Mouse (Mus musculus) activated CD4-positive, CD25-positive, alpha-beta regulatory T cell, adult 9 weeks (primary cell): ENCODE results near the gene Slc18b1. TPM values are rescaled to one million over a fixed set of nuclear protein-coding genes. Genes with fewer than 3 reads are reported as not detected.

ENCODE experiments used
- polyA plus RNA-seq: library from polyadenylated mRNA; unstranded; fragments of 100-300 nt; shearing (Covaris generic); gene quantifications from one replicate; pipeline ENCODE4 v1.2.1, GENCODE M21; 2017

Slc18b1 gene
- not detected for polyA plus RNA-seq

GRCm38 (mm10) chr10:23796551-23797503 lies at the start of gene Slc18b1:
Slc18b1 (plus strand) TSS chr10:23796986.

GRCm38 (mm10) chr10:23787062-23787821 lies 9.5 kb upstream of the Slc18b1 start, which contains the start of gene Rps12:
Rps12 (minus strand) TSS chr10:23787275.

GRCm38 (mm10) chr10:23851228-23851912 lies 54.6 kb downstream of the Slc18b1 start, which contains the start of gene Vnn3:
Vnn3 (plus strand) TSS chr10:23851462.

Other genes starting within 250 kb of the Slc18b1 start
- gene Rps12, start 9.7 kb upstream of the Slc18b1 start, polyA plus RNA-seq, result 51.6 TPM
- 0.15 TPM for gene Vnn3, start 54.5 kb downstream of the Slc18b1 start, polyA plus RNA-seq
- gene Vnn1, start 97.7 kb downstream of the Slc18b1 start, polyA plus RNA-seq, result not detected
- not detected for gene Taar1, start 123.4 kb downstream of the Slc18b1 start, polyA plus RNA-seq
- not detected for gene Taar2, start 141.6 kb downstream of the Slc18b1 start, polyA plus RNA-seq
- not detected for gene Taar3, start 152.6 kb downstream of the Slc18b1 start, polyA plus RNA-seq
- gene Taar4, start 163.5 kb downstream of the Slc18b1 start, polyA plus RNA-seq, result not detected
- not detected for gene Taar5, start 173.7 kb downstream of the Slc18b1 start, polyA plus RNA-seq
- not detected for gene Taar6, start 188.7 kb downstream of the Slc18b1 start, polyA plus RNA-seq
- not detected for gene Taar7a, start 196.5 kb downstream of the Slc18b1 start, polyA plus RNA-seq
- not detected for gene Taar7b, start 203.0 kb downstream of the Slc18b1 start, polyA plus RNA-seq
- gene Taar7d, start 230.2 kb downstream of the Slc18b1 start, polyA plus RNA-seq, result not detected
- not detected for gene Taar7e, start 240.6 kb downstream of the Slc18b1 start, polyA plus RNA-seq